Mouse (Mus musculus) erythroblast, embryonic 14.5 days (primary cell): ENCODE results near the gene Plk4. TPM values are rescaled to one million over a fixed set of nuclear protein-coding genes. Genes with fewer than 3 reads are reported as not detected.

Source experiments
- H3K27me3 ChIP-seq: 2 replicates; pipeline ENCODE4 v1.6.1; 2012; ENCODE audit warnings: inconsistent platforms; ENCODE audit not compliant: control insufficient read depth
- H3K36me3 ChIP-seq: 2 replicates; pipeline ENCODE4 v1.6.1; 2012; ENCODE audit warnings: mild to moderate bottlenecking, inconsistent platforms; ENCODE audit not compliant: control insufficient read depth
- H3K4me1 ChIP-seq: 2 replicates; pipeline ENCODE4 v1.6.1; 2012; ENCODE audit warnings: inconsistent platforms; ENCODE audit not compliant: control insufficient read depth
- H3K4me3 ChIP-seq: replicated peaks from 2 replicates; pipeline ENCODE3; 2012; ENCODE audit warnings: moderate library complexity, mild to moderate bottlenecking, inconsistent platforms
- H3K9me3 ChIP-seq: 2 replicates; pipeline ENCODE4 v1.6.1; 2012; ENCODE audit warnings: low read length, inconsistent platforms, mixed read lengths; ENCODE audit not compliant: control insufficient read depth
- GATA1 ChIP-seq: IDR thresholded peaks from 2 replicates; pipeline ENCODE4 v1.6.1; 2012; ENCODE audit warnings: low read length, inconsistent platforms, mixed read lengths
- TAL1 ChIP-seq: IDR thresholded peaks from 3 replicates; pipeline ENCODE4 v1.6.1; 2012; ENCODE audit warnings: low read length, inconsistent platforms, mixed read lengths
- polyA plus RNA-seq: library from polyadenylated mRNA; stranded (reverse); fragments of >175 nt; gene quantifications from 2 replicates; pipeline ENCODE4 v1.2.3, GENCODE M21; 2012

The Plk4 gene
- polyA plus RNA-seq, result 0.99 and 1.2 TPM in 2 replicates

DNA sequence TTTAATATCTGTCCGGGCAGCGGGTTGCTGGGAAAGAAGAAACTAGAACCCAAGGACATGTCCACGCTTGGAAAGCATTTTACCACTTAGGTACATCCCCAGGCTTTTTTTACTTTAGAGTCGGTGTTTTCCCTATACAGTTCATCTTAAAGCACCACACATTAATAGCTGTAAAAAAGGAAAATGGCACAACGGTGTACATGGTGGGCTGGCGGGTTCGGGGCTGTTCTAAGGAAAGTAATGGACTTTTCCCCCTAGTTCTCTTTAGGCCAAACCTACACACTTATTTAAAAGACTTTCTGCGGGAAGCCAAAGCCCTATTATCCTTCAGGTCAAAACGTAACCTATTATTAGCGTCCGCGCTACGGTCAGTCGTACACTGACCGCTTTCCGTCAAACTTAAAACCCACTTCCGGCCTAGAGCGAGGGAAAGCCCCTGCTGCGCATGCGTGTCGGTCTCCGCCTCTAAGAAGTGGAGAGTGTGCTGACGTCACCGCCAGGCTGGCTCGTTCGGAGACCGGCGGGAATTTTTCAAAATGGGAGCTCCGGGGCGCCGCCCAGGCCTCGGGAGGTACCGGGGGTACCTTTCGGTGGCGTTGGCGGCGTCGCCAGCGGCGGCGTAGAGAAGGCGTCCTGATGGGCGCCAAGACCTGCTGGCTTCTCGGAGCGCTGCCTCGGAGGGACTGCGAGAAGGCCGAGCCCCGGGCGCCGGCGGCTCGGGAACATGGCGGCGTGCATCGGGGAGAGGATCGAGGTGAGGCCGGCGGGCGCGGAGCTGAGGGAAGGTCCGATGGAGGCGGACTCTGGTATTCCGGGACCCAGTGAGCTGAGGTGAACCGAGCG, at the start of gene Plk4:
Gene Plk4 (plus strand): TSS at position 490 of the 843 bp plus-strand sequence.
- peaks cover 49% of the 10 kb centered on the region for H3K36me3 ChIP-seq
- H3K9me3 ChIP-seq, result no peaks in the 10 kb centered on the region
- no peaks in the 10 kb centered on the region for H3K27me3 ChIP-seq
- peaks cover 36% of the 10 kb centered on the region for H3K4me1 ChIP-seq
- no peak for TF ChIP-seq TAL1
- TF ChIP-seq GATA1, result no peak
- peak within 1 kb of the TSS; percentile 90 for H3K4me3 ChIP-seq

GRCm38 (mm10) chr3:40760746-40761145, 39.1 kb upstream of the Plk4 start:
- H3K4me1 ChIP-seq, result no peaks in the 10 kb centered on the region
- H3K36me3 ChIP-seq, result peaks cover 78% of the 10 kb centered on the region
- no peak for TF ChIP-seq GATA1
- TF ChIP-seq TAL1, result no peak
- no peak overlapping the region for H3K4me3 ChIP-seq
- no peaks in the 10 kb centered on the region for H3K9me3 ChIP-seq
- H3K27me3 ChIP-seq, result no peaks in the 10 kb centered on the region

DNA sequence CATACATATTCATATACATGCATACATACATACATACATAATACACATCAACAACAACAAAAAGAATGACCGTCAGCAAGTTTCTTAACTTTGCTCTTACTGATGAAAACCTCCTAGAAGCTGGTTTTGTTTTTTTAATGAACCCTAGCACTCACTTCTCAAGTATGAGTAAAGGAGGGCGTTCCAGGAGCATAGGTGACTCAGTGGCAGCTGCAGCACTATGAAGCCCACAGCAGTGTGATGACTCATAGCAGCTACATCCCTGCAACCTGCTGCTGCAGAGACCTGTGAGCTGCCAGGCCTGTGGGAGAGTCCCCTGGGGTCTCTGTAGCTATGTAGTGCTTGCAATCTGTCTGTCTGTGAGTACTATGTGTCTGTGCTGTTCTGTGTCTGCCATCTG, 38.5 kb upstream of the Plk4 start:
- Histone ChIP-seq H3K9me3 (no peaks in the 10 kb centered on the region), H3K4me1 (no peaks in the 10 kb centered on the region), H3K4me3 (no peak overlapping the region), H3K36me3 (peaks cover 78% of the 10 kb centered on the region), H3K27me3 (no peaks in the 10 kb centered on the region)
- no peak for TF ChIP-seq TAL1
- TF ChIP-seq GATA1, result no peak

- Histone ChIP-seq H3K9me3 (no peaks in the 10 kb centered on the region), H3K4me3 (no peak overlapping the region), H3K4me1 (peaks cover 3% of the 10 kb centered on the region), H3K36me3 (peaks cover 41% of the 10 kb centered on the region), H3K27me3 (no peaks in the 10 kb centered on the region)
- TF ChIP-seq TAL1 (no peak), GATA1 (no peak)
These were observed 6.0 kb upstream of the Plk4 start for GRCm38 (mm10) chr3:40793783-40794182.

GRCm38 (mm10) chr3:40798054-40798453, 1.8 kb upstream of the Plk4 start:
- no peak overlapping the region for H3K4me3 ChIP-seq
- peaks cover 37% of the 10 kb centered on the region for H3K36me3 ChIP-seq
- H3K27me3 ChIP-seq, result no peaks in the 10 kb centered on the region
- no peaks in the 10 kb centered on the region for H3K9me3 ChIP-seq
- TF ChIP-seq GATA1, result no peak
- H3K4me1 ChIP-seq, result peaks cover 32% of the 10 kb centered on the region

GRCm38 (mm10) chr3:40798500-40798899, 1.3 kb upstream of the Plk4 start:
- Histone ChIP-seq H3K4me1 (peaks cover 34% of the 10 kb centered on the region), H3K36me3 (peaks cover 38% of the 10 kb centered on the region), H3K4me3 (peak overlapping the region; percentile 90), H3K9me3 (no peaks in the 10 kb centered on the region), H3K27me3 (no peaks in the 10 kb centered on the region)
- TF ChIP-seq TAL1 (no peak), GATA1 (no peak)

DNA sequence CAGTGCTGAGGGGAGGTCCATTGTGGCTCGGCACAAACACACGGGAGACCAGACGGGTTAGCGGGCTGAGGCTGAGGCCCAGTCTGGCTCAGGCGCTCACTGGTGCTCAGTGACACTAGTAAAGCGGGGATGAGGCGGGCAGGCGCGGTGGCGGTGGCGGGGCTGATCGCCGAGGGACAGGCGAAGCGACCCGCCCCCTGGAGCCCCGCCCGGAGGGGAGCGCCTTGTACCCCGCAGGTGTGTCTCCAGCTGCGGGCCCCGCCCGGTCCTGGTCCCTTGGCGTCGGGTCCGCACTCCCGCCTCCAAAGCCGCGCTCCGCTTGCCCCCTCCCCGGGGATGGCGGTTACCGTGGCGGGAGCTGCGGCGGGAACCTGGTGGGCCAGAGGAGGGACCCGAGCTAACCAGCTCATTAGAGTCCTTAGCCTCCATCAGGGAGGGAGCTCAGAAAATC, 579 bp downstream of the Plk4 start:
- peaks cover 53% of the 10 kb centered on the region for H3K36me3 ChIP-seq
- no peaks in the 10 kb centered on the region for H3K27me3 ChIP-seq
- peaks cover 38% of the 10 kb centered on the region for H3K4me1 ChIP-seq
- TF ChIP-seq TAL1, result no peak
- no peak for TF ChIP-seq GATA1
- peak overlapping the region; percentile 90 for H3K4me3 ChIP-seq
- no peaks in the 10 kb centered on the region for H3K9me3 ChIP-seq

GRCm38 (mm10) chr3:40806871-40807270, 7.1 kb downstream of the Plk4 start:
- peaks cover 98% of the 10 kb centered on the region for H3K36me3 ChIP-seq
- H3K9me3 ChIP-seq, result no peaks in the 10 kb centered on the region
- no peak for TF ChIP-seq TAL1
- TF ChIP-seq GATA1, result no peak
- peaks cover 19% of the 10 kb centered on the region for H3K4me1 ChIP-seq
- no peaks in the 10 kb centered on the region for H3K27me3 ChIP-seq
- H3K4me3 ChIP-seq, result no peak overlapping the region

- Histone ChIP-seq H3K27me3 (no peaks in the 10 kb centered on the region), H3K9me3 (no peaks in the 10 kb centered on the region), H3K4me1 (peaks cover 10% of the 10 kb centered on the region), H3K36me3 (peaks cover 98% of the 10 kb centered on the region), H3K4me3 (no peak overlapping the region)
- TF ChIP-seq GATA1 (no peak), TAL1 (no peak)
These were observed 8.9 kb downstream of the Plk4 start for GRCm38 (mm10) chr3:40808686-40809085.
